Mouse (Mus musculus): Measurements from ENCODE around the gene Fam243.

DNA sequence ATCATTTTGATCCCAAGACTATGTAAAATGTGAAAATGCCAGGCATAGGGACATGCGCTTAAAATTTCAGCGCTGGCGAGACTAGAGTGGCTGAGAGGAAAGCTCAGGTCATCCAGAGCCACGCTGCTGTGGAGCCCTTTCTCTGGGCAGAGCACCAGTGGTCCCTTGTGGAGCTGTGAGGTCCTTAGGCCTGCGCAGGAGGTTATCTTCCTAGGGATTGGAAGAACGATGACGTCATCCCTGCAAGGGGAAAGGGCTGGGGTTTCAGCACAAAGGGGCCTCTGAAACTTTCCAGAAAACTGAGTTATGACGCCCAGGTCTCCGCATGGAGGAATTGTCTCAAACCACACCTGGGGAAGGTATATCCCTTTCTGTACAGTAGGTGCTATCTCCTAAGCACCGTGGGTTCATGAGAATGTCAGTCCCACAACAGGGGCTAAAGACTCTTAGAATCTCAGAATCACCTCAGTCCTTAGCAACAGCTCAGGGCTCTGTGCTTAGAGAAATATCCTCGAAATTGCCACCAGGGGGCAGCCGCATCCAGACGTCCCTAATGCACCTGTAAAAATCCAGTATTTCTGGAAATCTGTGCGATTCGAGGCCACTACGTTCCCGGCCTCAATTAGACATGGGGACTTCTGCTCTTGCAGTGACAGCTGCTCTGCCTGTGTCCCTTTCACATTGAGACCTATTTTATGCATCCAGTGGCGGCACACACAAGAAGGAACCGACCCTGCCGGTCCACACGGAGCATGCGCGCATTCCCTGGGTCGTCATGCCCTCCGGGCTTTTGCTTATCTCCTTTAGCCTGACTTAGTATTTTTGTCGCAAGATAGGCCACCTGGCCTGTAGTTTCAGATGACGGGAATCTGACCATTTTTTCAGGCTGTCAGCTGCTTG lies 19.6 kb upstream of the Fam243 start:
- TF ChIP-seq CTCF (IDR thresholded peaks at IDR 0.05 in 2 of 3, conservative IDR thresholded peaks at IDR 0.05 in 1 of 3; ENCODE audit: control insufficient read depth in 1 of 3, insufficient read depth in 1 of 3, low read depth in 2 of 3, low read length in 3 of 3, poor library complexity in 1 of 3, severe bottlenecking in 1 of 3) (peak; percentile 77 to 84 (median 80)), EP300 (IDR thresholded peaks at IDR 0.05; ENCODE audit: low read depth in 1 of 2, low read length in 2 of 2) (peak; percentile 68 to 78), TCF12 (IDR thresholded peaks at IDR 0.05; ENCODE audit: low read depth, low read length) (peak; percentile 86), TBP (IDR thresholded peaks at IDR 0.05; ENCODE audit: low read depth, low read length) (no peak), ZMIZ1 (IDR thresholded peaks at IDR 0.05; ENCODE audit: low read depth, low read length) (no peak), JUND (IDR thresholded peaks at IDR 0.05; ENCODE audit: low read depth, low read length) (no peak), USF2 (IDR thresholded peaks at IDR 0.05; ENCODE audit: borderline replicate concordance in 1 of 2, insufficient read depth in 1 of 2, low read depth in 1 of 2, low read length in 2 of 2) (no peak), MYB (IDR thresholded peaks at IDR 0.05; ENCODE audit: low read depth, low read length) (no peak), POLR2AphosphoS5 (IDR thresholded peaks at IDR 0.05; ENCODE audit: borderline replicate concordance, low read depth, low read length) (no peak)

All from MEL (cell line).